7 mouse cellular contexts compared by ENCODE assay signal in the genomic region with DNA sequence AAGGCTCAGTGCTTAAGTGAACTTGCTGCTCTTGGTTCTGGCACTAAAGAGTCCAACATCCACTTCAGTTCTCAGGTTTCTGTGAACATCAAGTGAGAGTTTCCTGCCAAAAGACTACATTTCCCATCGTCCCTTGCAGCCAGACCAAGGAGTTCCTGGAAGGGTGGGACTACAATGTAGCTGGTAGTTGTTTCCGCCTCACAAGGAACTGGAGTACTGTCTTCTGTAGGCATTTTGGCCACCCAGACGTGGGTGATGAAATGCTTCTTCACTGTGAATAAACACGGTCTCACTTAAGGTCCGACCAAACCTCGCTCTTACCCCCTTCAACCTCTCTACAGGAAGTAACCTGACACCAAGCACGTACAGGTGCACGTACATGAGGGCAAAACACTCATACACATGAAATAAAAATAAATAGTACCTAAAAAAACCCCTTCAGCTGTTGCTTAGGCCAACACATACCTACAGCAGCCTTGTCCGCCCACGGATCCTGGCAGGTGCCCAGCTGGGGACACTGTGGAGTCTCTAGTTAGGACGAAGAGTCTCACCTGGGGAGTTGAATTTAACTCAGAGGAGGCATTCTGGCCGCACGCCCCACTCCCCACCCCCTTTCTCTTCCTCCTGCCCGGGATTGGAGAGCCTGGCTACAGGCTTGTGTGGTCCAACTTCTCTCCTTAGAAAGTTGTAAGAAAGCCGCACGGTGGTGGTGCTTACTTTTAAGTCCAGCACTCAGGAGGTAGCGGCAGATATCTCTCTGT. TPM values are rescaled to one million over a fixed set of nuclear protein-coding genes. Genes with fewer than 3 reads are reported as not detected.
A peak's percentile ranks its signal among the peaks of the same experiment; 100 is the strongest.
DNase-seq lines count a peak whose midpoint lies in the region; ATAC-seq lines count a peak whose summit lies in the region.

No protein-coding gene starts in this region.

- WGBS in intestine, embryonic 16.5 days: 13% methylated on average over 17 of the region's 17 CpGs

- H3K9ac ChIP-seq in intestine, embryonic 16.5 days (ENCODE audit: low read depth, low read length): peak overlapping the region; percentile 65

- H3K27me3 ChIP-seq in intestine, embryonic 16.5 days (replicated peaks; ENCODE audit: control insufficient read depth, insufficient read depth, low read length): no peaks in the 10 kb centered on the region

- H3K4me3 ChIP-seq in intestine, embryonic 16.5 days (ENCODE audit: low read length): peak overlapping the region; percentile 47

- peak overlapping the region; percentile 66 for H3K4me2 ChIP-seq in intestine, embryonic 16.5 days (ENCODE audit: low read depth, low read length)

- H3K27ac ChIP-seq in intestine, embryonic 16.5 days (ENCODE audit: low read length): peak overlapping the region; percentile 73

- H3K4me1 ChIP-seq in intestine, embryonic 16.5 days (ENCODE audit: control insufficient read depth, insufficient read depth, low read length): peaks cover 5% of the 10 kb centered on the region; the same call in 1 of the 2 replicates

- ATAC-seq in intestine, embryonic 16.5 days: peak; percentile 81

- DNase-seq in adrenal gland, adult 8-10 months: peak; percentile 57
- peak; percentile 83 for DNase-seq in embryo, embryonic 11 days
- DNase-seq in gastrocnemius, postnatal 25 days: peak; percentile 73
- peak; percentile 64 to 71 for DNase-seq in left cerebral cortex, postnatal 36 days (ENCODE audit: low spot score in 2 of 2)
- peak; percentile 61 for DNase-seq in mesoderm, embryonic 11.5 days (ENCODE audit: low read depth, low spot score)
- peak; percentile 66 for DNase-seq in right cerebral cortex, postnatal 14 days

- intact Hi-C loops in left cerebral cortex, postnatal 36 days (cut with DNase I): no loop called here

- no peaks in the 10 kb centered on the region for H3K36me3 ChIP-seq in intestine, embryonic 16.5 days (ENCODE audit: control insufficient read depth, insufficient read depth, low read length)

- H3K9me3 ChIP-seq in intestine, embryonic 16.5 days (ENCODE audit: control insufficient read depth, low read length): no peaks in the 10 kb centered on the region

RNA-seq across cellular contexts. Expression of a gene that starts 41.9 kb away (rescaled TPM):
- total RNA-seq in adrenal gland, adult 8-10 months (2022): 100 to 1,000 TPM in 2 of 4 experiments, 10 to 100 TPM in 2; 96.3 to 116 (median 101) TPM
- total RNA-seq in gastrocnemius, postnatal 25 days (2021): 100 to 1,000 TPM; 372 to 421 TPM
- 218 and 226 TPM in 2 replicates for polyA plus RNA-seq in intestine, embryonic 16.5 days (2015; fragmentation: Nextera tagmentation; extraction: Ambion mirVana)
- 10 to 100 TPM; 63.1 to 65.0 TPM for total RNA-seq in left cerebral cortex, postnatal 36 days (2021)

RNA-seq across cellular contexts. Expression of a gene that starts 42.0 kb away (rescaled TPM):
- total RNA-seq in adrenal gland, adult 8-10 months (2022): 10 to 100 TPM; 33.6 to 38.5 (median 37.4) TPM
- 10 to 100 TPM; 33.2 to 33.3 TPM for total RNA-seq in gastrocnemius, postnatal 25 days (2021)
- polyA plus RNA-seq in intestine, embryonic 16.5 days (2015; fragmentation: Nextera tagmentation; extraction: Ambion mirVana): 21.2 and 27.6 TPM in 2 replicates
- 10 to 100 TPM; 16.7 to 19.4 TPM for total RNA-seq in left cerebral cortex, postnatal 36 days (2021)

RNA-seq across cellular contexts. Expression of a gene that starts 52.1 kb away (rescaled TPM):
- 10 to 100 TPM; 21.1 to 36.2 (median 30.3) TPM for total RNA-seq in adrenal gland, adult 8-10 months (2022)
- 1 to 10 TPM; 2.3 to 3.5 TPM for total RNA-seq in gastrocnemius, postnatal 25 days (2021)
- 1.3 and 1.5 TPM in 2 replicates for polyA plus RNA-seq in intestine, embryonic 16.5 days (2015; fragmentation: Nextera tagmentation; extraction: Ambion mirVana)
- 10 to 100 TPM; 34.0 to 39.7 TPM for total RNA-seq in left cerebral cortex, postnatal 36 days (2021)

Comparison
In these comparisons a context has a peak if more than half of its experiments do, and no peak if none do; other contexts are left out.
1. Peak in every context shown above with its lines: DNase-seq, ATAC-seq, H3K4me3 ChIP-seq and H3K27ac ChIP-seq.
2. RNA of a gene that starts 52.1 kb away (total RNA-seq): 34.0 to 39.7 TPM in left cerebral cortex, postnatal 36 days and 21.1 to 36.2 TPM in adrenal gland, adult 8-10 months; 2.3 to 3.5 TPM in gastrocnemius, postnatal 25 days; every median in the first group is over 4 times any median in the second.